Mouse (Mus musculus) MEL (cell line): Measurements from ENCODE around the gene Slc22a23. TPM values are rescaled to one million over a fixed set of nuclear protein-coding genes. Genes with fewer than 3 reads are reported as not detected.

Experiments used
- DNase-seq: peaks from one replicate; pipeline ENCODE4 v3.0.0; 2011; ENCODE audit warnings: low read depth, low spot score
- H3K27ac ChIP-seq: 2 replicates; pipeline ENCODE4 v1.5.1; 2012; ENCODE audit warnings: low read depth, mild to moderate bottlenecking, control low read depth, low read length, moderate library complexity; ENCODE audit not compliant: control insufficient read depth
- H3K27me3 ChIP-seq, 2 experiments: fragments of 150-350 bp in 1 of 2; sonication (generic) in 1 of 2; 2 replicates each; pipeline ENCODE4 v1.6.1; 2012; ENCODE audit warnings: low read length in 2 of 2, mild to moderate bottlenecking in 2 of 2, improper control_type of control experiment in 1 of 2, moderate library complexity in 1 of 2; ENCODE audit not compliant: insufficient read depth in 2 of 2, control insufficient read depth in 1 of 2
- H3K36me3 ChIP-seq, 2 experiments: 2 replicates each; pipeline ENCODE4 v1.6.1; 2012 to 2014; ENCODE audit warnings: low read length in 2 of 2, improper control_type of control experiment in 1 of 2, inconsistent platforms in 1 of 2, mild to moderate bottlenecking in 1 of 2; ENCODE audit not compliant: insufficient read depth in 2 of 2, control insufficient read depth in 1 of 2
- H3K4me1 ChIP-seq, 2 experiments: fragments of 150-350 bp in 1 of 2; sonication (generic) in 1 of 2; 2 replicates each; pipeline ENCODE4 v1.6.1; 2012; ENCODE audit warnings: low read length in 2 of 2, improper control_type of control experiment in 1 of 2, mild to moderate bottlenecking in 1 of 2; ENCODE audit not compliant: insufficient read depth in 2 of 2, control insufficient read depth in 1 of 2
- H3K4me3 ChIP-seq, 2 experiments: fragments of 150-350 bp in 1 of 2; sonication (generic) in 1 of 2; 2 replicates each; pipeline ENCODE4 v1.5.1; 2012; ENCODE audit warnings: low read depth in 2 of 2, low read length in 2 of 2, mild to moderate bottlenecking in 2 of 2, moderate library complexity in 2 of 2, control low read depth in 1 of 2, improper control_type of control experiment in 1 of 2; ENCODE audit not compliant: control insufficient read depth in 1 of 2, insufficient read depth in 1 of 2
- H3K79me2 ChIP-seq: 2 replicates; pipeline ENCODE4 v1.6.1; 2012; ENCODE audit warnings: mild to moderate bottlenecking, low read length, moderate library complexity; ENCODE audit not compliant: control insufficient read depth, poor library complexity, insufficient read depth
- H3K9ac ChIP-seq: 2 replicates; pipeline ENCODE4 v1.6.1; 2012; ENCODE audit warnings: low read depth, mild to moderate bottlenecking, control low read depth, low read length, moderate library complexity; ENCODE audit not compliant: control insufficient read depth, poor library complexity, severe bottlenecking
- H3K9me3 ChIP-seq: fragments of 150-350 bp; sonication (generic); replicated peaks from 2 replicates; pipeline ENCODE4 v1.6.1; 2012; ENCODE audit warnings: mild to moderate bottlenecking, low read length, improper control_type of control experiment, moderate library complexity; ENCODE audit not compliant: insufficient read depth
- BHLHE40 ChIP-seq: IDR thresholded peaks from 2 replicates; pipeline ENCODE4 v1.6.1; 2012; ENCODE audit warnings: low read depth, mild to moderate bottlenecking, inconsistent platforms, low read length, improper control_type of control experiment, borderline replicate concordance
- CHD1 ChIP-seq: IDR thresholded peaks from 2 replicates; pipeline ENCODE4 v1.6.1; 2012; ENCODE audit warnings: low read depth, mild to moderate bottlenecking, inconsistent platforms, low read length, improper control_type of control experiment
- ELF1 ChIP-seq: IDR thresholded peaks from 2 replicates; pipeline ENCODE4 v1.6.1; 2014; ENCODE audit warnings: low read depth, mild to moderate bottlenecking, inconsistent platforms, low read length, improper control_type of control experiment, moderate library complexity
- ETS1 ChIP-seq: IDR thresholded peaks from 2 replicates; pipeline ENCODE4 v1.6.1; 2012; ENCODE audit warnings: low read depth, mild to moderate bottlenecking, inconsistent platforms, low read length, improper control_type of control experiment, moderate library complexity
- HCFC1 ChIP-seq: IDR thresholded peaks from 2 replicates; pipeline ENCODE4 v1.6.1; 2012; ENCODE audit warnings: low read depth, mild to moderate bottlenecking, inconsistent platforms, low read length, improper control_type of control experiment, moderate library complexity
- MAFK ChIP-seq: IDR thresholded peaks from 2 replicates; pipeline ENCODE4 v1.6.1; 2011; ENCODE audit warnings: low read depth, mild to moderate bottlenecking, low read length, improper control_type of control experiment, borderline replicate concordance
- MEF2A ChIP-seq: IDR thresholded peaks from 2 replicates; pipeline ENCODE4 v1.6.1; 2014; ENCODE audit warnings: low read depth, mild to moderate bottlenecking, inconsistent platforms, low read length, improper control_type of control experiment; ENCODE audit not compliant: poor library complexity, insufficient replicate concordance, severe bottlenecking; ENCODE audit errors: extremely low read depth
- MYC ChIP-seq: IDR thresholded peaks from 2 replicates; pipeline ENCODE4 v1.6.1; 2011; ENCODE audit warnings: low read depth, mild to moderate bottlenecking, low read length, improper control_type of control experiment, moderate library complexity
- POLR2A ChIP-seq, 2 experiments: IDR thresholded peaks; 2 replicates each; pipeline ENCODE4 v1.6.1; 2011 to 2012; ENCODE audit warnings: low read length in 2 of 2, mild to moderate bottlenecking in 2 of 2, control low read depth in 1 of 2, improper control_type of control experiment in 1 of 2, low read depth in 1 of 2, moderate library complexity in 1 of 2; ENCODE audit not compliant: control insufficient read depth in 1 of 2, insufficient read depth in 1 of 2, poor library complexity in 1 of 2
- POLR2AphosphoS2 ChIP-seq: IDR thresholded peaks from 2 replicates; pipeline ENCODE4 v1.6.1; 2011; ENCODE audit warnings: low read length, improper control_type of control experiment
- SIN3A ChIP-seq: IDR thresholded peaks from 2 replicates; pipeline ENCODE4 v1.6.1; 2012; ENCODE audit warnings: low read length, improper control_type of control experiment, inconsistent platforms
- TAL1 ChIP-seq: IDR thresholded peaks from 2 replicates; pipeline ENCODE4 v1.6.1; 2012; ENCODE audit warnings: mild to moderate bottlenecking, inconsistent platforms, low read length, moderate library complexity, mixed read lengths
- TBP ChIP-seq: IDR thresholded peaks from 2 replicates; pipeline ENCODE4 v1.8.0; 2011; ENCODE audit warnings: low read depth, low read length, improper control_type of control experiment
- UBTF ChIP-seq: IDR thresholded peaks from 2 replicates; pipeline ENCODE4 v1.6.1; 2012; ENCODE audit warnings: low read depth, mild to moderate bottlenecking, inconsistent platforms, low read length, improper control_type of control experiment, moderate library complexity, borderline replicate concordance; ENCODE audit not compliant: insufficient read depth
- USF1 ChIP-seq: IDR thresholded peaks from 2 replicates; pipeline ENCODE4 v1.6.1; 2014; ENCODE audit warnings: low read depth, mild to moderate bottlenecking, inconsistent platforms, low read length, improper control_type of control experiment, moderate library complexity
- ZMIZ1 ChIP-seq: IDR thresholded peaks from 2 replicates; pipeline ENCODE4 v1.6.1; 2012; ENCODE audit warnings: low read depth, mild to moderate bottlenecking, inconsistent platforms, low read length, improper control_type of control experiment, moderate library complexity
- ZNF384 ChIP-seq: IDR thresholded peaks from 2 replicates; pipeline ENCODE4 v1.6.1; 2012; ENCODE audit warnings: low read depth, mild to moderate bottlenecking, inconsistent platforms, low read length, improper control_type of control experiment
- polyA plus RNA-seq, 2 experiments: library from polyadenylated mRNA; stranded (reverse) in 1 of 2; unstranded in 1 of 2; fragments of >175 nt in 1 of 2; fragments of >200 nt in 1 of 2; gene quantifications; 2 replicates each; pipeline versions ENCODE4 v1.2.1 to v1.2.4; 2012; ENCODE audit warnings: low replicate concordance in 2 of 2, low read depth in 1 of 2; ENCODE audit not compliant: insufficient read length in 2 of 2, insufficient read depth in 1 of 2, missing spikeins in 1 of 2
- total RNA-seq: library from RNA; depleted of rRNA; stranded (reverse); fragments of 300-350 nt; gene quantifications from 2 replicates; pipeline ENCODE4 v1.2.3, GENCODE M21; 2012

Slc22a23 gene
- total and polyA plus RNA-seq, 3 experiments: 22.2 to 24.3 TPM; not detected in 1

- H3K4me1 ChIP-seq: no peaks in the 10 kb centered on the region
- TF ChIP-seq POLR2AphosphoS2 (no peak), POLR2A (IDR thresholded peaks at IDR 0.05; ENCODE audit: control insufficient read depth in 1 of 2, insufficient read depth in 1 of 2, low read depth in 1 of 2, low read length in 2 of 2, poor library complexity in 1 of 2) (no peak), ELF1 (no peak), ZNF384 (no peak), TBP (no peak), USF1 (no peak), HCFC1 (no peak), SIN3A (no peak), ZMIZ1 (no peak), CHD1 (no peak), BHLHE40 (no peak), ETS1 (no peak), MEF2A (no peak), UBTF (no peak), TAL1 (no peak)
- H3K36me3 ChIP-seq: peaks cover 0 to 18% of the 10 kb centered on the region in 2 experiments; a peak in 2 of 4 replicates
These were observed 80.5 kb downstream of the Slc22a23 start for GRCm38 (mm10) chr13:34264508-34264907.

GRCm38 (mm10) chr13:34258765-34259164, 86.2 kb downstream of the Slc22a23 start:
- peaks cover 15 to 22% of the 10 kb centered on the region in 2 experiments for H3K4me1 ChIP-seq
- H3K36me3 ChIP-seq: peaks cover 4 to 24% of the 10 kb centered on the region in 2 experiments; a peak in 3 of 4 replicates
- no peak overlapping the region for H3K27ac ChIP-seq
- H3K27me3 ChIP-seq: no peaks in the 10 kb centered on the region
- H3K4me3 ChIP-seq: no peak overlapping the region
- H3K9ac ChIP-seq: no peak overlapping the region
- no peak for DNase-seq
- no peaks in the 10 kb centered on the region for H3K79me2 ChIP-seq
- H3K9me3 ChIP-seq: no peaks in the 10 kb centered on the region
- TF ChIP-seq MAFK: 0 out of 2 replicates have a peak, but pooled peaks have one; percentile 8
- TF ChIP-seq ELF1: no peak
- TF ChIP-seq MYC: no peak
- TF ChIP-seq, all 39 proteins: peak for 1

More at GRCm38 (mm10) chr13:34264508-34264907, 80.5 kb downstream of the Slc22a23 start:
- H3K27me3 ChIP-seq: no peaks in the 10 kb centered on the region
- H3K79me2 ChIP-seq: no peaks in the 10 kb centered on the region
- DNase-seq: no peak
- H3K4me3 ChIP-seq: no peak overlapping the region
- no peaks in the 10 kb centered on the region for H3K9me3 ChIP-seq
- no peak overlapping the region for H3K9ac ChIP-seq
- no peak overlapping the region for H3K27ac ChIP-seq
